Mouse (Mus musculus) neural tube, embryonic 14.5 days (tissue): Measurements from ENCODE around the gene Nabp2. TPM values are rescaled to one million over a fixed set of nuclear protein-coding genes. Genes with fewer than 3 reads are reported as not detected.

ENCODE experiments used
- ATAC-seq: fragments of 200-750 bp; cut with Nextera tagmentation; 2 replicates; pipeline ENCODE4 v1.8.0; 2017; ENCODE audit warnings: low read depth, mild to moderate bottlenecking, moderate TSS enrichment, moderate library complexity
- H3K27ac ChIP-seq: fragments of 300-500 bp; sonication (generic); 2 replicates; pipeline ENCODE4 v1.5.1; 2014; ENCODE audit warnings: low read depth, mild to moderate bottlenecking, control low read depth, low read length, moderate library complexity, mixed read lengths
- H3K27me3 ChIP-seq: fragments of 300-500 bp; sonication (generic); 2 replicates; pipeline ENCODE4 v1.6.1; 2014; ENCODE audit warnings: low read length; ENCODE audit not compliant: control insufficient read depth, insufficient read depth
- H3K36me3 ChIP-seq: fragments of 300-500 bp; sonication (generic); 2 replicates; pipeline ENCODE4 v1.6.1; 2014; ENCODE audit warnings: low read length, mixed read lengths; ENCODE audit not compliant: control insufficient read depth, insufficient read depth
- H3K4me1 ChIP-seq: fragments of 300-500 bp; sonication (generic); 2 replicates; pipeline ENCODE4 v1.6.1; 2014; ENCODE audit warnings: low read length; ENCODE audit not compliant: control insufficient read depth, insufficient read depth
- H3K4me2 ChIP-seq: fragments of 300-500 bp; sonication (generic); 2 replicates; pipeline ENCODE4 v1.6.1; 2014; ENCODE audit warnings: mild to moderate bottlenecking, low read depth, low read length, control low read depth
- H3K4me3 ChIP-seq: fragments of 300-500 bp; sonication (generic); 2 replicates; pipeline ENCODE4 v1.5.1; 2014; ENCODE audit warnings: low read depth, low read length, control low read depth, mixed read lengths
- H3K9ac ChIP-seq: fragments of 300-500 bp; sonication (generic); replicated peaks from 2 replicates; pipeline ENCODE4 v1.6.1; 2014; ENCODE audit warnings: low read depth, mild to moderate bottlenecking, control low read depth, low read length, mixed read lengths
- H3K9me3 ChIP-seq: fragments of 300-500 bp; sonication (generic); 2 replicates; pipeline ENCODE4 v1.6.1; 2016; ENCODE audit warnings: low read length; ENCODE audit not compliant: control insufficient read depth
- WGBS: fragments of 180-500 bp; shearing (Covaris S2); extraction: QIAGEN DNeasy Blood & Tissue Kit; methylation state at CpG from one replicate; pipeline ENCODE4 v1.1.7; 2014; 5-methylcytosine and 5-hydroxymethylcytosine counted together
- polyA plus RNA-seq: library from polyadenylated mRNA; unstranded; fragments of >200 nt; fragmentation: Nextera tagmentation; extraction: Ambion mirVana; gene quantifications from 2 replicates; pipeline ENCODE4 v1.2.1, GENCODE M21; 2014

Gene Nabp2
- polyA plus RNA-seq, 1 experiment from 2014 or later: 140 TPM

GRCm38 (mm10) chr10:128401056-128401455 lies 10.2 kb downstream of the Nabp2 start, which contains the start of gene Slc39a5:
Slc39a5 (minus strand) TSS chr10:128401229.
- no peaks in the 10 kb centered on the region for H3K9me3 ChIP-seq
- no peak within 1 kb of the TSS for H3K27ac ChIP-seq
- WGBS: 34% methylated on average over 2 of the region's 2 CpGs
- H3K4me1 ChIP-seq: no peaks in the 10 kb centered on the region; the same call in 1 of the 2 replicates
- peaks cover 5% of the 10 kb centered on the region; the same call in 1 of the 2 replicates for H3K36me3 ChIP-seq
- ATAC-seq: no peak
- H3K4me3 ChIP-seq: no peak within 1 kb of the TSS
- H3K4me2 ChIP-seq: no peak within 1 kb of the TSS
- no peak within 1 kb of the TSS for H3K9ac ChIP-seq
- no peaks in the 10 kb centered on the region for H3K27me3 ChIP-seq

- H3K4me2 ChIP-seq: no peak overlapping the region
- no peaks in the 10 kb centered on the region; the same call in 1 of the 2 replicates for H3K4me1 ChIP-seq
- WGBS: 28% methylated on average over 5 of the region's 5 CpGs
- ATAC-seq: no peak
- H3K27me3 ChIP-seq: no peaks in the 10 kb centered on the region
- no peak overlapping the region for H3K27ac ChIP-seq
- no peak overlapping the region for H3K9ac ChIP-seq
- H3K36me3 ChIP-seq: 0 out of 2 replicates have a peak, but pooled peaks cover under 1% of the 10 kb centered on the region
- no peak overlapping the region for H3K4me3 ChIP-seq
- H3K9me3 ChIP-seq: no peaks in the 10 kb centered on the region
These were observed 11.0 kb downstream of the Nabp2 start for GRCm38 (mm10) chr10:128400338-128400737.

DNA sequence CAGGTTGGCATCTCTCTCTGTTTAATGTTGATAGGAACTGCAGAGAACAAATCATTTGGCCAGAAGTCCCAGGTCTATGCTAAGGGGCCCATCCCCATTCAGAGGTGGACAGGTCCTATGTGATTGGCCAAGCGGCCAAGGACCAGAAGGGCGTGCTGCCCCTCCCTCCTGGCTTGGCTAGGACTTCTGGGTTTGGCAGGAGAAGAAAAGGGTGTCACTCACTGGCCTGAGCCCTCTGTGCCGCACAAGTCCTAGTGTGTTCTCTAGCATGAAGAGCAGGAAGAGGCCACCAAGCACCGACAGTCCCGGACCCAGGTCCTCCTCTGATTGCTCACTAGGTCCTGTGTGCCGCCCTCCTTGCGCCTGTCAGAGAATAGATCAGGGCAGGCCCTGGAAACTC lies 13.8 kb downstream of the Nabp2 start:
- Histone ChIP-seq H3K9ac (no peak overlapping the region), H3K4me2 (no peak overlapping the region), H3K9me3 (no peaks in the 10 kb centered on the region), H3K27ac (no peak overlapping the region), H3K4me1 (no peaks in the 10 kb centered on the region; the same call in 1 of the 2 replicates), H3K27me3 (no peaks in the 10 kb centered on the region), H3K36me3 (peaks cover 17% of the 10 kb centered on the region; the same call in 1 of the 2 replicates), H3K4me3 (no peak overlapping the region)
- WGBS: 78% methylated on average over 7 of the region's 7 CpGs
- no peak for ATAC-seq

DNA sequence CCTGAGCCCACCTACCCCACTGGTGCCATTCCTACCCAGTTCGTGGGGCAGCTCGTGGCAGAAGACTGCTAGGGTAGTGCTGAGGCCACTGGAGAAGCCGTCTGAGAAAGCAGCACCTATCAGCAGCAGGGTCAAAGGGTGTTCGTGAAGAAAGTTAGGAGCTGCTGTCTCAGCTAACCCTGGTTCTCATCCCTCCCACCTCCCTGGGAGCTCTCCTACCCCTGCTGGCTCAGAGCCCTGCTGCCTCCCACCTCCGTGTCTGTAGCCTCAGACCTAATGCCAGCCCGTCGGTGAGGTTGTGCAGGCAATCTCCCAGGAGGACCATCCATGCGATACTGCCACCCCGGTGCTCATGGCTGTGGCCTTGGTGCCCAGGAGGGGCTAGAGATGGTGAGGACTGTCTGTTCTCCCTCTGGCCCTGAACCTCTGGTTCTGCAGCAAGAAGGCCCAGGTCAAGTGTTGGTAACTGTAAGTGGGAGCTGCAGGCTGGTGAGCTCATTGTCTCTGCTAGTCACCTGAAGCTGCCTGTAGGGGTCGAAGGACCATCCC lies 14.5 kb downstream of the Nabp2 start:
- Histone ChIP-seq H3K9ac (no peak overlapping the region), H3K4me2 (no peak overlapping the region), H3K4me3 (no peak overlapping the region), H3K36me3 (peaks cover 22% of the 10 kb centered on the region; the same call in 1 of the 2 replicates), H3K9me3 (no peaks in the 10 kb centered on the region), H3K4me1 (no peaks in the 10 kb centered on the region; the same call in 1 of the 2 replicates), H3K27me3 (no peaks in the 10 kb centered on the region), H3K27ac (no peak overlapping the region)
- 63% methylated on average over 10 of the region's 10 CpGs for WGBS
- no peak for ATAC-seq

DNA sequence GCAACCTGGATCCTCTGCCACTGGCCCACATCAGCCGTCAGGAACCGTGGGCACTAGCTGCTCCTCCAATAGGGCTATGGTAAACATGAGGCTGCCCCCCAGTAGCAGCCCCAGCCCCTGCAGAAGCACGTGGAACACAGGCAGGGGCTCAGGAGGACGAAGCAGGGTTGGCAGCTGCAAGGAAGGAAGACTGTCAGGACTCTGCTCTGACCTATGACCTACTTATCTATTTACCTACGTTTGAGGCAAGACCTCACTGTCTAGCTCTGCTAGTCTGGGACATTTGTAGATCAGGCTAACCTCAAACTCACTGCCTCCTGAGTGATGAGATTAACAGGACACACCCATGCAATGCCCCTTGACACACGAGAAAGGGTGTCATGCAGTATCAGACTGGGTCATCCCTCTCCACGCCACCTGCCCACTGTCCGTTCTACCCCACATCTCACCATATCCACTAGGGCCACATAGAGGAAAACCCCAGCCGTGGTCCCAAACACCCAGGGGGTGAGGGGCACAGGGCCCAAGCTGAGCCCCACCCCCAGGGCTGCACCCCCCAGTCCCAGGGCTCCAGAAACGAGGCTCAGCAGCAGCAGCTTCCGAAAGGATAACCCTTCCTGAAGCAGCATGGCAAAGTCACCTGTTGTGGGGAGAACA lies 15.1 kb downstream of the Nabp2 start:
- no peak overlapping the region for H3K4me3 ChIP-seq
- H3K36me3 ChIP-seq: peaks cover 27% of the 10 kb centered on the region; the same call in 1 of the 2 replicates
- no peaks in the 10 kb centered on the region for H3K27me3 ChIP-seq
- H3K4me1 ChIP-seq: no peaks in the 10 kb centered on the region; the same call in 1 of the 2 replicates
- H3K4me2 ChIP-seq: no peak overlapping the region
- no peak overlapping the region for H3K9ac ChIP-seq
- WGBS: 74% methylated on average over 11 of the region's 11 CpGs
- no peaks in the 10 kb centered on the region for H3K9me3 ChIP-seq
- no peak for ATAC-seq
- H3K27ac ChIP-seq: no peak overlapping the region

- Histone ChIP-seq H3K4me3 (no peak overlapping the region), H3K27ac (no peak overlapping the region), H3K9me3 (no peaks in the 10 kb centered on the region), H3K36me3 (peaks cover 68% of the 10 kb centered on the region), H3K9ac (no peak overlapping the region), H3K4me1 (no peaks in the 10 kb centered on the region), H3K27me3 (no peaks in the 10 kb centered on the region), H3K4me2 (no peak overlapping the region)
- ATAC-seq: no peak
- WGBS: 88% methylated on average over 6 of the region's 6 CpGs
These were observed 19.4 kb downstream of the Nabp2 start for GRCm38 (mm10) chr10:128391850-128392249.

DNA sequence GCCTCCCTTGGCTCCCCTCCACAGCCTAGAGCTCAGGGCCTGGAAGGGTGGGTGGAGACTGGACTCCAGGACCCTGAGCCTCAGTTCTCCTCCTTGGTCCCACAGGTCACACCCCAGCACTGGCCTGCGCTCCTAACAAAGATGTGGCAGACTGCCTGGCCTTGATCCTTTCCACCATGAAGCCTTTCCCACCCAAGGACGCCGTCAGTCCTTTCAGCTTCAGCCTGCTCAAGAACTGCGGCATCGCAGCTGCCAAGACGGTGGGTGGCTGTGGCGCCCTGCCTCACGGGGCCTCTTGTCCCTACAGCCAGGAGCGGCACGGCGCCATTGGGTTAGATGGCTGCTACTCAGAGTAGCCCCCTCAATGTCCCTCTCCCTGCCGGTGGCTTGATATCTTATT lies 20.9 kb downstream of the Nabp2 start:
- Histone ChIP-seq H3K4me3 (no peak overlapping the region), H3K9ac (no peak overlapping the region), H3K27me3 (no peaks in the 10 kb centered on the region), H3K9me3 (no peaks in the 10 kb centered on the region), H3K36me3 (peaks cover 82% of the 10 kb centered on the region), H3K4me1 (no peaks in the 10 kb centered on the region), H3K27ac (no peak overlapping the region), H3K4me2 (no peak overlapping the region)
- no peak for ATAC-seq
- WGBS: 94% methylated on average over 12 of the region's 12 CpGs

DNA sequence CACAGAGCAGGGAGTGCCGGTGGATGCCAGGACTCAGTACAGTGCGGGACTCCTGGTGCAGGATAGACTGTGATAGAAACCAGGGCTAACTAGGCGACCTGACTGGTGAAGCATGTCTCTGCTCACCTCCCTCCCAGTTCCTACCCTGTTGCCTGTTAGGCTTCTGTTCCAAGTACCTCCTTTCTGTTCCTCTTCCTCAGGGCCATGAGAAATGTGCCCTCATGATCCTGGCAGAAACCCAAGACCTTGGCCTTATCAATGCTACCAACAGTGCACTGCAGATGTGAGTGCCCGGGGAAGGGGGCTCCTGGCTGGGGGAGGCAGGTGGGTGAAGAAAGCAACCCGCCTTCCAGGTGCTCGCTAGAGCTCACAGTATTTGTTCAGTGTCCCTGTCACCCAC lies 21.7 kb downstream of the Nabp2 start:
- no peaks in the 10 kb centered on the region for H3K9me3 ChIP-seq
- H3K9ac ChIP-seq: no peak overlapping the region
- H3K36me3 ChIP-seq: peaks cover 82% of the 10 kb centered on the region
- no peaks in the 10 kb centered on the region for H3K4me1 ChIP-seq
- no peak overlapping the region for H3K27ac ChIP-seq
- ATAC-seq: no peak
- no peak overlapping the region for H3K4me3 ChIP-seq
- no peaks in the 10 kb centered on the region for H3K27me3 ChIP-seq
- H3K4me2 ChIP-seq: no peak overlapping the region
- 88% methylated on average over 6 of the region's 6 CpGs for WGBS

GRCm38 (mm10) chr10:128388941-128389340 lies 22.4 kb downstream of the Nabp2 start:
- Histone ChIP-seq H3K4me1 (no peaks in the 10 kb centered on the region), H3K4me2 (no peak overlapping the region), H3K27me3 (no peaks in the 10 kb centered on the region), H3K9me3 (no peaks in the 10 kb centered on the region), H3K4me3 (no peak overlapping the region), H3K9ac (no peak overlapping the region), H3K36me3 (peaks cover 83% of the 10 kb centered on the region), H3K27ac (no peak overlapping the region)
- WGBS: 93% methylated on average over 14 of the region's 14 CpGs
- ATAC-seq: no peak
